Mouse (Mus musculus) small intestine, adult 2 months (tissue): ENCODE results near the gene AC109138.7.

Experiments used
- CTCF ChIP-seq: fragments of 200-500 bp; IDR thresholded peaks from 2 replicates; pipeline ENCODE4 v1.5.1; 2012; ENCODE audit warnings: low read depth, mild to moderate bottlenecking, control low read depth, inconsistent platforms, low read length, moderate library complexity, mixed read lengths; ENCODE audit not compliant: insufficient replicate concordance, insufficient read length; ENCODE audit errors: extremely low read depth
- POLR2A ChIP-seq: fragments of 200-500 bp; IDR thresholded peaks from 2 replicates; pipeline ENCODE4 v1.6.1; 2012; ENCODE audit warnings: low read depth, mild to moderate bottlenecking, control low read depth, inconsistent platforms, low read length, moderate library complexity

DNA sequence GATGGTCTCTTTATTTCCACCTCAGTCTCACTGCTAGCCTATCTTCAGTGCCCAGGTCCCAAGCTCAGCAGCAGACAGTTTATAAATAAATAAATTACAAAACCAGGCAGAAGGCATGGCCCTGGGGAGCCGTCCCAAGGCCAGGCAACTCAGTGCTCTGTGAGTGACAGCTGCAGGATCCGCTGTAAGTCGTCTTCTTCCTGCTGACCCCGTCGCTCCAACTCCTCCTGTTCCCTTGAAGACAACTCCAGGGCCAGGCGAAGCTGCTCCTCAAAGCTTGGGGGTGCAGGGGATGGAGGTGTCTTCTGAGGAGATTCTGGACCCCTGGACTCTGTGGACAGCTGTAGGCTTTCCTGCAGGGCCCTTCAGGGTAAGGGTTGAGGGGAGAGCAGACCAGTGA is 56.0 kb downstream of the AC109138.7 start:
- TF ChIP-seq POLR2A (no peak), CTCF (no peak)
